Mouse (Mus musculus): ENCODE results near the gene Ccdc142.

- no peak for TF ChIP-seq CTCF (IDR thresholded peaks at IDR 0.05; ENCODE audit: low read depth, low read length)
- peak; percentile 76 for TF ChIP-seq POLR2A (IDR thresholded peaks at IDR 0.05; ENCODE audit: extremely low read depth, insufficient read depth, low read length)
Measured at GRCm38 (mm10) chr6:83054074-83054851, 47.1 kb upstream of the Ccdc142 start, which contains the start of gene Aup1.
